Mouse (Mus musculus) C2C12 (cell line): ENCODE measurements at regions not wholly inside any gene's neighbourhood (a gene's known extent, or its start where the extent isn't known, plus 50 kb on each side); places are given as distances from the start of the nearest gene placed in this dataset.

Experiments used
- H3K27me3 ChIP-seq: one replicate; pipeline ENCODE4 v1.6.1; 2011; ENCODE audit not compliant: control insufficient read depth, insufficient read depth, insufficient read length
- H3K36me3 ChIP-seq: one replicate; pipeline ENCODE4 v1.6.1; 2011; ENCODE audit not compliant: control insufficient read depth, insufficient read depth
- H3K4me3 ChIP-seq: one replicate; pipeline ENCODE4 v1.5.1; 2011; ENCODE audit warnings: mild to moderate bottlenecking, control low read depth; ENCODE audit not compliant: poor library complexity, insufficient read depth, severe bottlenecking
- H3K79me2 ChIP-seq: one replicate; pipeline ENCODE4 v1.6.1; 2011; ENCODE audit not compliant: control insufficient read depth, insufficient read depth
- H3K79me3 ChIP-seq: one replicate; pipeline ENCODE4 v1.6.1; 2011; ENCODE audit warnings: low read depth, control low read depth
- H3ac ChIP-seq: one replicate; pipeline ENCODE3; 2011; ENCODE audit warnings: low read depth; ENCODE audit not compliant: control insufficient read depth, insufficient read length
- CEBPB ChIP-seq: IDR thresholded peaks from one replicate; pipeline ENCODE4 v1.6.1; 2011; ENCODE audit warnings: low read depth, mild to moderate bottlenecking, control low read depth, moderate library complexity
- CTCF ChIP-seq: IDR thresholded peaks from one replicate; pipeline ENCODE4 v1.5.1; 2011; ENCODE audit not compliant: control insufficient read depth, insufficient read depth, insufficient read length
- FOSL1 ChIP-seq: IDR thresholded peaks from one replicate; pipeline ENCODE4 v1.8.0; 2011; ENCODE audit warnings: mild to moderate bottlenecking, low read length; ENCODE audit not compliant: poor library complexity, insufficient read depth, severe bottlenecking
- MAX ChIP-seq: IDR thresholded peaks from one replicate; pipeline ENCODE4 v1.6.1; 2011; ENCODE audit warnings: mild to moderate bottlenecking, control low read depth
- MYOD1 ChIP-seq: IDR thresholded peaks from one replicate; pipeline ENCODE4 v1.6.1; 2011; ENCODE audit warnings: low read depth; ENCODE audit not compliant: control insufficient read depth, insufficient read length
- MYOG ChIP-seq: IDR thresholded peaks from one replicate; pipeline ENCODE4 v1.6.1; 2011; ENCODE audit not compliant: control insufficient read depth, insufficient read length; ENCODE audit errors: extremely low read depth
- USF1 ChIP-seq: IDR thresholded peaks from one replicate; pipeline ENCODE4 v1.6.1; 2011; ENCODE audit warnings: low read depth, mild to moderate bottlenecking, control low read depth, moderate library complexity

DNA sequence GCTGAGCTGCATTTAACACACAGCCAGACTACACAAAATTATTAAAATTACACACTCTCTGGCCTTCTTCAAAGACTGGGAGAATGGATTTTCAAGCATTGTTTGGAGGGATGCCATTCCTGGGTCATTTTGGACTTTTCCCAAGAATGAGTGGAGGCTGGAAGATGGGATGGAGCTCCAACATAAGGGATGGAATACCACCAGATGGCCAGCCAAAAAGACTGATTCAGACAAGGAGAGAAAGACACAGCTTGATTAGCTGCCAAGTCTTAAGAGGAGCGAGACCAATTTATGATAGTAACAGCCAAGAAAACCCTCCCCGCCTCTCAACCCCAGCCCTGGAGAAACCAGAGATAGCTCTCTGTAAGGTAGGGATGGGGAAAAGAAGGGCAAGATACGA lies 253.4 kb upstream of the Chd6 start:
- TF ChIP-seq CEBPB (no peak), CTCF (no peak), MYOD1 (no peak), USF1 (no peak), MYOG (no peak), MAX (no peak)
- Histone ChIP-seq H3K36me3 (no peaks in the 10 kb centered on the region), H3K4me3 (no peak overlapping the region), H3K79me2 (no peaks in the 10 kb centered on the region), H3K27me3 (no peaks in the 10 kb centered on the region), H3ac (no peak overlapping the region), H3K79me3 (no peaks in the 10 kb centered on the region)

DNA sequence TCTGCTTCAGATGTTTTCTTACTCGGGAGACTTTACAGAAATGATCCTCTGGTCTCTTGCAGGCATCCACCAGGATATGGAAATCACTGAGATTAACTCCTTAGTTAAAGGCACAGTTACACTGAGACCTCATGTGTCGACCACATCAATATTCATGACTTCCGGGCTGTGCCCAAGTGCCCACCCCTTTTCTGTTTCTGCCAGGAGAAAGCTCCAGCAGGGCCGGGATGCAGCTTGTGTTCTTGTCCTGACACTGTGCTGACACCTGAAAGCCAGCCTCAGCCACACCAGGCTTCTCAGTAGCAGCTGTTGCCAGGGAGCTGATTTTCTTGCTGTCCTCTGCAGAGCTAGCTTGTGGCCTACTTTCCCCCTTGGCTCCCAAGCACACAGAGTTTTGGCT lies 240.2 kb upstream of the Chd6 start:
- Histone ChIP-seq H3K79me2 (no peaks in the 10 kb centered on the region), H3K27me3 (no peaks in the 10 kb centered on the region), H3K4me3 (no peak overlapping the region), H3K79me3 (no peaks in the 10 kb centered on the region), H3ac (no peak overlapping the region), H3K36me3 (no peaks in the 10 kb centered on the region)
- no peak for TF ChIP-seq MYOG

DNA sequence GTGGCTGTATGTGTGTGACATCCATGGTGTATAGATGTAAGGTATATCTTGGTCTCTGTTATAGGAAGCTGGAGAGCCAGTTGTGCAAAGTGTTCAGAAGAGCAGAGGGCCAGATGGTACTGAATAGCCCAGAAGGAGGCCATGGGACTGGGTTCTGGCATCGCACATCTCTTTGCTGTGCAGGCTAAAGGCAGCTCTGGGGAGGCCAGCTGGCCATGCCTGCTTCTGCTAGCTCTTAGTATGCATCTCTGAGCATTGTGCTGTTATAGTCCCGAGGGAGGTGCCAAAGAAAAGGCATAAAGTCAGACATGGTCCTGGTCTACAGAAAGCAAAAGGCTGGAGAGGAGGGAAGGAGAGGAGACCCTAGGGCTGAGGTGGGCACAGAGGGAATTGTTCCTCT lies 235.1 kb upstream of the Chd6 start:
- Histone ChIP-seq H3K27me3 (no peaks in the 10 kb centered on the region), H3K36me3 (no peaks in the 10 kb centered on the region), H3ac (no peak overlapping the region), H3K79me2 (no peaks in the 10 kb centered on the region), H3K4me3 (no peak overlapping the region), H3K79me3 (no peaks in the 10 kb centered on the region)
- no peak for TF ChIP-seq CTCF
- no peak for TF ChIP-seq MYOD1
- no peak for TF ChIP-seq FOSL1
- TF ChIP-seq CEBPB = no peak
- TF ChIP-seq USF1 = no peak
- TF ChIP-seq MAX = no peak
- no peak for TF ChIP-seq MYOG

DNA sequence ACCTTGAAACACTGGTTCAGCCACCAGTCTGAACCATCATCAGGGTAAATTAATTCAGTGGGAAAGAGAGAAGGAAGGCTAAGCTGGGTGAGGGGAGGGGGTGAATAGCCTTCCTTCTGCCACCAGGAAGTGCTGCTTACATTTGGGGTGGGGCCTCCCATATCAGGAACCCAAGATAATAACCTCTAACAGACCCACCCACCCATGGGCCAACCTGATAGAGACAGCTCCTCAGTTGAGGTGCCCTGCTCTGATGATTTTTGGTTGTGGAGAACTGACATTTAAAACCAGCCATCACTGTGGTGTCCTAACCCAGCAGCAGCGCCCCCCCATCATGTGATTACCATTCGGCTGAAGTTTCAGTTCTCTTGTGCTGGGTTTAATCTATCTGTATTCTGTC lies 233.8 kb upstream of the Chd6 start:
- Histone ChIP-seq H3K4me3 (no peak overlapping the region), H3K27me3 (no peaks in the 10 kb centered on the region), H3K36me3 (no peaks in the 10 kb centered on the region), H3K79me2 (no peaks in the 10 kb centered on the region), H3ac (no peak overlapping the region), H3K79me3 (no peaks in the 10 kb centered on the region)
- TF ChIP-seq CEBPB = no peak
- no peak for TF ChIP-seq FOSL1
- TF ChIP-seq CTCF = no peak

DNA sequence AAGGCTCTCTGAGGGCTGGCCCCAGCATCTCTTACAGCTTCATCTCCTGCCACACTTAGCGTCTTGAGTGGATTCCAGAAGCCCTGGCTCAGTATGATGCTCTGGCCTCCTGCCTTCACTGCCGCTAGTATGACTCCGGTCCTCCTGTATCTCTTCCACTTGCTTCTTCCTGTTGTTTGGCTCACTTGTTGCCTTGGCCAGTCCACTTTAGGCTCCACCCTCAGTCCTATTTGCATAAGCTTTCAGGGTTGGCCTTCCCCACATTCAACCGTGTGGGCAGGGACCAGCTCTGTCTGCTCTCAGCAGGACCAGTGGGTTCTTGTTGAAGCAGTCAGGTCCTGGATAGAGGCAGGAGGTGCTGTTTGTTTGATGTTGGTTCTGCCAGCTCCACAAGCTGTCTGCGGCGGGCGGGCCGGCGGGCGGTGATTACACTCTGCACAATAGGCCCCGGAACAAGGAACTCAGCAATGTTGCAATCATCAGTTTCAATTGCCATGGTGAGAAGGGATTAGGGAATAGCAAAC lies 232.6 kb upstream of the Chd6 start:
- no peak for TF ChIP-seq MAX
- TF ChIP-seq CEBPB = no peak
- no peak for TF ChIP-seq FOSL1
- TF ChIP-seq CTCF = no peak
- no peak for TF ChIP-seq USF1
- no peak for TF ChIP-seq MYOD1
- no peak for TF ChIP-seq MYOG
- Histone ChIP-seq H3ac (no peak overlapping the region), H3K79me3 (no peaks in the 10 kb centered on the region), H3K4me3 (no peak overlapping the region), H3K79me2 (no peaks in the 10 kb centered on the region), H3K36me3 (no peaks in the 10 kb centered on the region), H3K27me3 (no peaks in the 10 kb centered on the region)

DNA sequence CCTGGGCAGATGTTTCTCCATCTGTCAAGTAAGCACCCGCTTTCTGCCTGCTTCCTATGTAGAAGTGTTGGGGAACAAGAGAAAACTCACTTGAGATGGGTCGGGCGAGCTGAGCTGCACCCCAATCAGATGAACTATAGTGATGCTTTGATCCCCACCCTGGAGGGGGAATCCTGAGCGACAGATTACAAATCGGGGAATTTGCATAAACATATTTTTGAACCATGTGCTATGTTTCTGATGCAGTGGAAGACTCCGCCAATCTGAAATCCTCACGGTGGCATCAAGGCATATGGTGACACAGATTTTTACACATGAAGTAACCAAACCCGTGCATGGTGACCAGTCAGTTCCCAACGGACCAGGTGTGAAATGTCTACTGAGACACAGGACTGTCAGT lies 231.4 kb upstream of the Chd6 start:
- no peak for TF ChIP-seq CEBPB
- TF ChIP-seq CTCF = no peak
- no peak for TF ChIP-seq FOSL1
- no peak for TF ChIP-seq MYOG
- TF ChIP-seq USF1 = no peak
- no peak for TF ChIP-seq MAX
- TF ChIP-seq MYOD1 = no peak
- Histone ChIP-seq H3K36me3 (no peaks in the 10 kb centered on the region), H3K79me2 (no peaks in the 10 kb centered on the region), H3K4me3 (no peak overlapping the region), H3K27me3 (no peaks in the 10 kb centered on the region), H3K79me3 (no peaks in the 10 kb centered on the region), H3ac (no peak overlapping the region)
